Mouse (Mus musculus): ENCODE results near the gene Manf. TPM values are rescaled to one million over a fixed set of nuclear protein-coding genes. Genes with fewer than 3 reads are reported as not detected.

Manf gene
- polyA plus RNA-seq (2012; rRNA removed) = 2.9 and 7.5 TPM in 2 replicates

DNA sequence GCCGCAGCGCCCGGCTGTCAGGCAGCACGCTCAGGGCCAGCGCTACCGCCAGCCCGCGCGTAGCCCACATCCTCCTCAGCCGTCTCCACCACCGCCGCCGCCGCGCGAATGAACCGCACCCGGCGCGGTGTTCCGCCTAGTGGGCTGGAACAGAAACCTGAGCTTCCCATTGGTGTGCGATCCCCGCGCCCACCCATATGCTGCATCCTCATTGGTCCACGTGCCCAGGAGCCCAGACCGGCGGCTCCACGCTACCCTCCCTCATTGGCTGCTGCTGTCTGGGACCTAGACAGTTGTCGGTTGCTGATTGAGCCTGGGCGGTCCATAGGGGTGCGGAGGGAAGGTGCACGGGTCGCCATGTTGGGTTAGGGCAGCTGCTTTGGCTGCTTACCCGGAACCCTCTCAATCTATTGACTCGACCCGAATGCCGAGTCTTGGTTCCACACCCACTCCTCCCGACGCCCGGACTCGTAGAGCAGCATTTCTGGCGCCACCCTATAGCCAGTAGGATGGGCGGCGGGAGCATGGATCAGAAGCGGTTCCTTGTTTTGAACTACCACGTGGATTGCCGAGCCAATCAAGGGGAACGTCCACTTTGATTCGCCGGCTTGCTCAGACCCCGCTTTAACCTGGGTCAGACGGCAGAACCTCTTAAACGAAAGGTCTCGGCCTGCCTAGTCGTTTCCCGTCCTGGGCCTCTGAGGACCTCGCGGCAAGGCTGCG is at the start of gene Manf:
Gene Manf, minus strand, starts transcription at position 151 of the 723 bp plus-strand sequence.
- under 1% methylated on average over 59 of the region's 59 CpGs for WGBS
- Histone ChIP-seq H3K4me3 (ENCODE audit: low read depth, low read length) (peak within 1 kb of the TSS; percentile 96), H3K27me3 (ENCODE audit: control insufficient read depth, insufficient read depth, low read length) (no peaks in the 10 kb centered on the region), H3K36me3 (ENCODE audit: control insufficient read depth, insufficient read depth, low read length) (peaks cover 26% of the 10 kb centered on the region), H3K27ac (ENCODE audit: insufficient read depth, low read depth, low read length) (peak within 1 kb of the TSS; percentile 90), H3K4me1 (ENCODE audit: control insufficient read depth, insufficient read depth, insufficient read length, low read length) (peaks cover 16% of the 10 kb centered on the region)
- TF ChIP-seq CTCF (IDR thresholded peaks at IDR 0.05; ENCODE audit: extremely low read depth, insufficient read length, insufficient replicate concordance, low read depth, low read length) = peak; percentile 5; the same call in 1 of the 2 replicates
- TF ChIP-seq POLR2A (IDR thresholded peaks at IDR 0.05; ENCODE audit: low read depth, low read length) = peak; percentile 97

DNA sequence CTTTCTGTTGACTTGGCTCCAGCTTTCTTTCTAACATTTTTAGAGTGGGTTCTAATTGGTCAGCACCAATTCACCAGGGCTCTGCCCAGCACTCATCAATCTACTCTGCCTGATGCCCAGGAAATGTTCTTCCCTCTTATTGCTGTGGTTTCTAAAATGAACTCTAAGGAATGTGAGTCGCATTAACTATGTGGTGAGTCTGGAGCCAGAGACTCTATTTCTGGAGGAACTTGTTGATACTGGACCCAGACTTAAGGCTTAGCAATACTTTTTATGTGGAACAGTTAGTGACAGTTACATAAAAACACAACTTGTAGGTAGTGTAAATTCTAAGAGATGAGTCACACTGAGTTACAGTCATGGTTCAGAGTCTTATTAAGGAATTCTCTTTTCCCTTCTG is 43.2 kb upstream of the Manf start:
- H3K4me3 ChIP-seq (ENCODE audit: low read depth, low read length) = no peak overlapping the region
- no peaks in the 10 kb centered on the region for H3K27me3 ChIP-seq (ENCODE audit: control insufficient read depth, insufficient read depth, low read length)
- no peak for TF ChIP-seq CTCF (IDR thresholded peaks at IDR 0.05; ENCODE audit: extremely low read depth, insufficient read length, insufficient replicate concordance, low read depth, low read length)
- TF ChIP-seq POLR2A (IDR thresholded peaks at IDR 0.05; ENCODE audit: low read depth, low read length) = no peak
- no peaks in the 10 kb centered on the region for H3K4me1 ChIP-seq (ENCODE audit: control insufficient read depth, insufficient read depth, insufficient read length, low read length)
- WGBS = 83% methylated on average over 1 of the region's 1 CpGs
- no peaks in the 10 kb centered on the region for H3K36me3 ChIP-seq (ENCODE audit: control insufficient read depth, insufficient read depth, low read length)
- no peak overlapping the region for H3K27ac ChIP-seq (ENCODE audit: insufficient read depth, low read depth, low read length)

DNA sequence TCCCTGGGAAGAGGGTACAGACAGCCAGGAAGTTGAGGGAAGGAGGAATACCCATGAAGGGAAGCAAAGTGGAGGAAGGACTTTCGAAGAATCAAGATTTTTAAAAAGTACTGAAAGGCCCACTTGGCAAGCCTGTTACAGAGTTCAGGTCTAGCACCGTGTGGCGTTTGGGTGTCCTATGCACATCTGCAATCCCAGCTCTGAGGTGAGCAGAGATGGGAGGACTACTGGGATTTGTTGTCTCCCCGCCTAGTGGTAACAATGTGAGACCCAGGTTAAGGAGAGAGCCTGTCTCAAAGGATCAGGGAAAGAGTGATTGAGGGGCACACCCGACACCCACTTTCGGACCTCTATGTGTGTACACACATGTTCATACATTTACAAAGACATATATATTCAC is 23.1 kb upstream of the Manf start:
- no peaks in the 10 kb centered on the region for H3K4me1 ChIP-seq (ENCODE audit: control insufficient read depth, insufficient read depth, insufficient read length, low read length)
- TF ChIP-seq POLR2A (IDR thresholded peaks at IDR 0.05; ENCODE audit: low read depth, low read length) = no peak
- TF ChIP-seq CTCF (IDR thresholded peaks at IDR 0.05; ENCODE audit: extremely low read depth, insufficient read length, insufficient replicate concordance, low read depth, low read length) = no peak
- H3K27me3 ChIP-seq (ENCODE audit: control insufficient read depth, insufficient read depth, low read length) = no peaks in the 10 kb centered on the region
- H3K27ac ChIP-seq (ENCODE audit: insufficient read depth, low read depth, low read length) = no peak overlapping the region
- H3K36me3 ChIP-seq (ENCODE audit: control insufficient read depth, insufficient read depth, low read length) = no peaks in the 10 kb centered on the region
- H3K4me3 ChIP-seq (ENCODE audit: low read depth, low read length) = no peak overlapping the region
- WGBS = 90% methylated on average over 6 of the region's 6 CpGs

DNA sequence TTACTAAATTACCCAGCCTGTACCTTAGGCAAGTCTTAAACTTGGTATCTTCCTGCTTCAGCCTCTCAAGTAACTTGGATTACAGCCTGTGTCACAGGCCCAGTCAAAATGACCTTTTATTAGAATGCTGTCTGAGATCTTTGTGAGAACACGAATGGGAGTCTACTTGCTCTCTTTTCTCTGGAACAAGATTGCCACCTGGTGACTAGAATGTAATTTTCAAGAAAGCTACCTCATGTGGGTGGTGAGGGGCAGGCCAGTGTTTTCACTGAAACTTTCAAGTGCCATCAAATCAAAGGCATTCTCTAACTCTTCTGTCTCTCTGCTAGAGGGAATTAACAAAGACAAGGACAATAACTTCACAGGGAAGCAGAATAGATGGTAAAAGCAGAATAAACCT is 22.0 kb upstream of the Manf start:
- H3K27ac ChIP-seq (ENCODE audit: insufficient read depth, low read depth, low read length) = no peak overlapping the region
- H3K4me1 ChIP-seq (ENCODE audit: control insufficient read depth, insufficient read depth, insufficient read length, low read length) = peaks cover 2% of the 10 kb centered on the region; the same call in 1 of the 2 replicates
- 7% methylated on average over 1 of the region's 1 CpGs for WGBS
- no peaks in the 10 kb centered on the region for H3K36me3 ChIP-seq (ENCODE audit: control insufficient read depth, insufficient read depth, low read length)
- H3K4me3 ChIP-seq (ENCODE audit: low read depth, low read length) = no peak overlapping the region
- H3K27me3 ChIP-seq (ENCODE audit: control insufficient read depth, insufficient read depth, low read length) = no peaks in the 10 kb centered on the region
- TF ChIP-seq CTCF (IDR thresholded peaks at IDR 0.05; ENCODE audit: extremely low read depth, insufficient read length, insufficient replicate concordance, low read depth, low read length) (no peak), POLR2A (IDR thresholded peaks at IDR 0.05; ENCODE audit: low read depth, low read length) (no peak)

DNA sequence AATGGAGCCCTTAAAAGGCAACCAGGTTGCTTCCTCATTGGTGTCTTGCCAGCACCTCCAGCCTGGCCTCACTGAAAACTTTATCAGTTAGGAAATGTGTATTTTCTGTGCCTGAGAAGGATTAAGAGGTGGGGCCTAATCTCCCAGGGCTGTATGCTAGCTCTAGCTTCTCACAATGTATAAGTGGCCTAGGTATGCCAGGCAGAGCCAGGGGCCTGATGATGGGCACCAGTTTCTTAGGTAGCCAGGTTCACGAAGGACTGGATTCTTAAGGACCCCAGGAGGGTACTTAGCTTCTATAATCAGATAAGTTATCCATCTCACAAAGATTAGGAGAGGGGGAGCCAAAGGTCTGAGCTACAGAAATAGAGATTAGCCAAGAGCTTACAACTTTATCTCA is 19.8 kb upstream of the Manf start:
- Histone ChIP-seq H3K4me1 (ENCODE audit: control insufficient read depth, insufficient read depth, insufficient read length, low read length) (peaks cover 2% of the 10 kb centered on the region; the same call in 1 of the 2 replicates), H3K27me3 (ENCODE audit: control insufficient read depth, insufficient read depth, low read length) (no peaks in the 10 kb centered on the region), H3K27ac (ENCODE audit: insufficient read depth, low read depth, low read length) (no peak overlapping the region), H3K4me3 (ENCODE audit: low read depth, low read length) (no peak overlapping the region), H3K36me3 (ENCODE audit: control insufficient read depth, insufficient read depth, low read length) (no peaks in the 10 kb centered on the region)
- TF ChIP-seq CTCF (IDR thresholded peaks at IDR 0.05; ENCODE audit: extremely low read depth, insufficient read length, insufficient replicate concordance, low read depth, low read length) (no peak), POLR2A (IDR thresholded peaks at IDR 0.05; ENCODE audit: low read depth, low read length) (no peak)
- 57% methylated on average over 1 of the region's 1 CpGs for WGBS

DNA sequence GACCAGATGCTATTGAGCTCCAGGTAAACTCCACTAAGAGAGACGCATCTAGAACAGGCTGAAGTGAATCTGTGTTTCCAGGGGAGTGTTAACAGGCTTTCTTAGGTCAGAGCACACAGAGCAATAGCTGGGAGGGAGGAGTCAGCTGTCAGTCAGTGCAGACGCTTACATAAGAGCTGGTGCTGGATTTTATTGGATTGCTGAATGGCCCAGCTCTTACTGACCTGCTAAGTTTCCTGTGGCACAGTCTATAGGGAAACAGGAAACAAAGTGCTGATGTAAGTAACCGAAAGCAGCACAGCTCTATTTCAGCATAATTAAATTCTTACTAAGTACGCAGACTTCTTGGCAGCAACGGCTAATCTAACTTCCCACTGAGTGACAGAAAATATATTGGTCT is 16.9 kb upstream of the Manf start:
- no peaks in the 10 kb centered on the region for H3K27me3 ChIP-seq (ENCODE audit: control insufficient read depth, insufficient read depth, low read length)
- no peaks in the 10 kb centered on the region for H3K36me3 ChIP-seq (ENCODE audit: control insufficient read depth, insufficient read depth, low read length)
- H3K4me3 ChIP-seq (ENCODE audit: low read depth, low read length) = no peak overlapping the region
- TF ChIP-seq CTCF (IDR thresholded peaks at IDR 0.05; ENCODE audit: extremely low read depth, insufficient read length, insufficient replicate concordance, low read depth, low read length) = no peak
- H3K27ac ChIP-seq (ENCODE audit: insufficient read depth, low read depth, low read length) = no peak overlapping the region
- WGBS = 7% methylated on average over 5 of the region's 5 CpGs
- peaks cover 2% of the 10 kb centered on the region; the same call in 1 of the 2 replicates for H3K4me1 ChIP-seq (ENCODE audit: control insufficient read depth, insufficient read depth, insufficient read length, low read length)

DNA sequence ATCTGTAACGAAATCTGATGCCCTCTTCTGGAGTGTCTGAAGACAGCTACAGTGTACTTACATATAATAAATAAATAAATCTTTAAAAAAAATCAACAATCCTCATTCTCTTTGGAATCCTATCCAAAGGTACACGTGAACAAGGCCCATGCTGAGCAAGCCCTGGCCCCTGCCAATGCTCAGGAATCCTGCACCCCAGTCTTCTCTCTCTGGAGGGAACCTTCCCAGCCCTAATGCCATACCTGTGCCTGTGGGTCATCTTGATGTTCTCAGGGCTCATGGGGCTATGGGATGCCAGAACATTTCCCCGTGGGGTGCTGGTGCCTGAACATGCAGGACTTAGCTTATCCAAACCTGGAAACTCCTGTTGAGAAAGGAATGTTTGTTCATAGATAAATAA is 16.4 kb upstream of the Manf start:
- TF ChIP-seq CTCF (IDR thresholded peaks at IDR 0.05; ENCODE audit: extremely low read depth, insufficient read length, insufficient replicate concordance, low read depth, low read length) (no peak), POLR2A (IDR thresholded peaks at IDR 0.05; ENCODE audit: low read depth, low read length) (no peak)
- no peak overlapping the region for H3K4me3 ChIP-seq (ENCODE audit: low read depth, low read length)
- WGBS = 58% methylated on average over 3 of the region's 3 CpGs
- no peak overlapping the region for H3K27ac ChIP-seq (ENCODE audit: insufficient read depth, low read depth, low read length)
- H3K36me3 ChIP-seq (ENCODE audit: control insufficient read depth, insufficient read depth, low read length) = no peaks in the 10 kb centered on the region
- no peaks in the 10 kb centered on the region for H3K27me3 ChIP-seq (ENCODE audit: control insufficient read depth, insufficient read depth, low read length)
- H3K4me1 ChIP-seq (ENCODE audit: control insufficient read depth, insufficient read depth, insufficient read length, low read length) = peaks cover 2% of the 10 kb centered on the region; the same call in 1 of the 2 replicates
